Mouse (Mus musculus): ENCODE measurements at regions not wholly inside any gene's neighbourhood (a gene's known extent, or its start where the extent isn't known, plus 50 kb on each side); places are given as distances from the start of the nearest gene placed in this dataset.
A peak's percentile ranks its signal among the peaks of the same experiment; 100 is the strongest.

GRCm38 (mm10) chr12:15937443-15938237 is 120.9 kb upstream of the Trib2 start:
- DNase-seq, result no peak

- no peak for DNase-seq
Measured at GRCm38 (mm10) chr12:15932067-15932466, 115.3 kb upstream of the Trib2 start.

DNA sequence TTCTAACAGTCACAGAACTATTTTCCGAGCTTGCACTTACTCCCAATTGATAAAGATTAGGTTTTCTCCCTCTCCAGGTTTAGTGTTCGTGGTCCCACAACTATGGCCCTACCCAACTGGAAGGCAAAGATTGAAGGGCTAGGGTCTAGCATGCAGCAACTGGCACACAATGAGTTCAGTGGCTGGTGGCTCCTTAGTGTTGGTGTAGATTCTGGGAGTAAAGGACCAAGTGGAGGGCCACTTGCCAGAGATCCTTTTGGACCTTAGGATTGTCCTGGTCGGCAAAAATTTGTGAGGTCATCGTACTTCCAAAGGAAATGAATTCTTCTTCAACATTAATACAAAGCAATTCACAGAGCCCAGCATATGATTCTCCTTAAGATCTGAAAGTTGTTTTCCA is 114.8 kb upstream of the Trib2 start:
- no peak for DNase-seq

- no peak for DNase-seq
Measured at GRCm38 (mm10) chr12:15930155-15930554, 113.4 kb upstream of the Trib2 start.

GRCm38 (mm10) chr12:15929541-15929940 is 112.8 kb upstream of the Trib2 start:
- no peak for DNase-seq

- no peak for DNase-seq
Measured at GRCm38 (mm10) chr12:15918291-15918690, 101.6 kb upstream of the Trib2 start.

DNA sequence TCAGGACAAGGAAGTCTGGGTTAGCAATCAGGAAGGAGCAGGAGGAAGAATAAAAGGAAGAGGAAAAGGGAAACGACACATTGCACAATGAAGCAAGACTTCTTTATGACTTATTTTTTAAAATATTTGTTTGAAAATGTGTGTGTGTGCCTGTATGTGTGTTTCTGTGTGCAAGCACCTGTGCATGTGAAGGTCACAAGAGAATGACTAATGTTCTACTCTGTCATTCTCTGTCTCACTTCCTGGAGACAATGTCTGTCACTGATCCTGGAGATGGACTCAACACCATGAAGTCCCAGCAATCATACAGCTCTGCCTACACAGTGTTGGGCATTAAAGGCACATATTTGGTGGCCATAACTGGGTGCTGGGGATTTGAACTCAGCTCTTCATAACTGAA is 96.2 kb upstream of the Trib2 start:
- no peak for DNase-seq

GRCm38 (mm10) chr12:15912491-15912890 is 95.8 kb upstream of the Trib2 start:
- no peak for DNase-seq

GRCm38 (mm10) chr12:15911254-15911991 is 94.7 kb upstream of the Trib2 start:
- no peak for DNase-seq

GRCm38 (mm10) chr12:15897539-15897938 is 80.8 kb upstream of the Trib2 start:
- DNase-seq, result peak; percentile 7

GRCm38 (mm10) chr12:15896511-15896910 is 79.8 kb upstream of the Trib2 start:
- DNase-seq, result peak; percentile 77

DNA sequence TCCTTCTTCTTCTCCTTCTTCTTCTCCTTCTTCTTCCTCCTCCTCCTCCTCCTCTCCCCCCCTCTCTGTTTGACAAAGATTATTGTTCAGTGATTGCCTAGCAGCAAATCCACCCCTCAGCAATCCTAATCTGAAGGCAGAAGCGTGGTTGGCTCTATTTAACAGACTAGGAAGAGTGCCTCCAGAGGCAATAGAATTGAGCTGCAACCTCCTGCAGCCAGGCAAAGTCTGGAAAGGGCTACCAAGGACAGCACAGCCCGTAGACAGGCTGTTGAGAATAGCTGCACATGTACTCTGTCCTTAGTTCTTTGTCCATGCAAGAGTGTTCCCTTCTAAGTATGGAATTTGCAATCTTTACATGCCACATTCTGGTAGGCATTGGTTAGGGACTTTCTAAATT is 78.5 kb upstream of the Trib2 start:
- DNase-seq, result no peak

DNA sequence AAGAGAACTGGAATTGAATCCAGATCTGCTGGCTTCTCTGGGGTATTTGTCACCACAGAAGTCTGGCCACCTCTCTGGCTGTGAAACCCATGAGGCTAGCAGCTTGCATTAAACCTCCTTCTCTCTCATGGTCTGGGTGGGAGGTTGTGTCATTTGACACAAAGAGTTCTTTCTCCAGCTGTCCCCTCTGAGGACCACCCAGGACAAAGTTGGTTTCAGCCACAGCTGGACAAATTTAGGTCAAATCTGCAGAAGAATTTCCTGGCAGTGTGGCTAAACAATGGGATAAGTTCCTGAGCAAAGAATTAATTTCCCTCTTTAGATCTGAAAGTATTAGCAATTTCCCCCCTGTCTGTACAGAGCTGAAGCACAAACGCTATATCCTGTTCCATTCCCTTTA is 73.9 kb upstream of the Trib2 start:
- no peak for DNase-seq

GRCm38 (mm10) chr12:15879907-15880430 is 63.2 kb upstream of the Trib2 start:
- no peak for DNase-seq

Data from right cerebral cortex, adult 18-20 months (tissue).